Mouse (Mus musculus): ENCODE measurements around the gene Amy2a3. TPM values are rescaled to one million over a fixed set of nuclear protein-coding genes. Genes with fewer than 3 reads are reported as not detected.
"Not testable (repeated sequence)": the region's sequence is repeated elsewhere in the genome, so short reads cannot be mapped to it uniquely, and the experiment has no call there.

Gene Amy2a3
- not detected for total RNA-seq (2021)
- long read RNA-seq, experiment 1: 0 reads
- long read RNA-seq, experiment 2: 0 reads

DNA sequence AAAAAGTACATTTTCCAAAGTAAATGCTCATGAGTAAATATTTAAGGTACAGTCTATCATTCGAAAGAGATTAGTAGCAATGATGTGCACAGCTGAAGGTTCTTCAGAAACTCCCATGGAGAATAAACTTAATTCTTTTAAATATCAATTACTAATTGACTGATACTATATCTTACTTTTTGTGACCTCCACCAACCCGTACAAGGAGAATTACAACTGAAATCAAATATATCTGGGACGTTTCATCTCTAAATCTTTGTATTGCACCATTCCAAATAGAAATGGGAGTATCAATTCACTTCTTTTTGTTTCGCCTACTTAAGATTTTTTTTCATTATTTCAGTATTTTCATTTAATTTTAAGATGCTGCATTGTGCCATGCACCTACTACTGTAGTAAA, at the start of gene Amy2a3:
Gene Amy2a3 (minus strand): TSS at position 101 of the 400 bp plus-strand sequence.
- H3K27ac ChIP-seq; DNase-seq; H3K4me3 ChIP-seq; intact Hi-C loops (cut with DNase I): not testable (repeated sequence)

DNA sequence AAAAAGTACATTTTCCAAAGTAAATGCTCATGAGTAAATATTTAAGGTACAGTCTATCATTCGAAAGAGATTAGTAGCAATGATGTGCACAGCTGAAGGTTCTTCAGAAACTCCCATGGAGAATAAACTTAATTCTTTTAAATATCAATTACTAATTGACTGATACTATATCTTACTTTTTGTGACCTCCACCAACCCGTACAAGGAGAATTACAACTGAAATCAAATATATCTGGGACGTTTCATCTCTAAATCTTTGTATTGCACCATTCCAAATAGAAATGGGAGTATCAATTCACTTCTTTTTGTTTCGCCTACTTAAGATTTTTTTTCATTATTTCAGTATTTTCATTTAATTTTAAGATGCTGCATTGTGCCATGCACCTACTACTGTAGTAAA, 32.7 kb upstream of the Amy2a3 start, which contains the start of gene Amy2a2:
Gene Amy2a2 (minus strand): TSS at position 101 of the 400 bp plus-strand sequence.
- H3K4me3 ChIP-seq; H3K27ac ChIP-seq; intact Hi-C loops (cut with DNase I); DNase-seq: not testable (repeated sequence)

DNA sequence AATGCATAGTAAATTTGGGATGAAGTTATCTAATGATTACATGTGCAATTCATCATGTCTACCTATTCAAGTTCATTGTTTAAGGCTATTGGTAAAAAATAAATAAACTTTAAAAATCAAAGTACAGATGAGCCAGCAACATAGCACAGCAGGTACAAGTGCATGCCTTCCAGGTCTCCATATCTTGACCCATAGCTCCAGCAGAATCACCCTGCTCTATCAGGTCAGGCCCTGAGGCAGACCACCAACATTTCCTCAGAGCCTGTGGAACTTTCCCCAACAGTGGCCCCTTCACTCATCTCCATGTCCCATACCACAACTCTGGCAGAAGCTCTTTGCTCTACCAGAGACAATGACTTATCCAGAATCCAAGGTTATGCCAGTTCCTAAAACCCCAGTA, 21.6 kb upstream of the Amy2a3 start:
- not testable (repeated sequence) for DNase-seq

DNA sequence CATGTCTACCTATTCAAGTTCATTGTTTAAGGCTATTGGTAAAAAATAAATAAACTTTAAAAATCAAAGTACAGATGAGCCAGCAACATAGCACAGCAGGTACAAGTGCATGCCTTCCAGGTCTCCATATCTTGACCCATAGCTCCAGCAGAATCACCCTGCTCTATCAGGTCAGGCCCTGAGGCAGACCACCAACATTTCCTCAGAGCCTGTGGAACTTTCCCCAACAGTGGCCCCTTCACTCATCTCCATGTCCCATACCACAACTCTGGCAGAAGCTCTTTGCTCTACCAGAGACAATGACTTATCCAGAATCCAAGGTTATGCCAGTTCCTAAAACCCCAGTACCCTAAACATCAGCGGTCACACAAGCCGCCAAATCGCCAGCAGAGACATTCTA, 10.9 kb downstream of the Amy2a3 start:
- H3K4me3 ChIP-seq; H3K27ac ChIP-seq; DNase-seq; intact Hi-C loops (cut with DNase I): not testable (repeated sequence)

More for the DNA sequence above, 21.6 kb upstream of the Amy2a3 start:
- intact Hi-C loops (cut with DNase I); H3K27ac ChIP-seq; H3K4me3 ChIP-seq: not testable (repeated sequence)

DNA sequence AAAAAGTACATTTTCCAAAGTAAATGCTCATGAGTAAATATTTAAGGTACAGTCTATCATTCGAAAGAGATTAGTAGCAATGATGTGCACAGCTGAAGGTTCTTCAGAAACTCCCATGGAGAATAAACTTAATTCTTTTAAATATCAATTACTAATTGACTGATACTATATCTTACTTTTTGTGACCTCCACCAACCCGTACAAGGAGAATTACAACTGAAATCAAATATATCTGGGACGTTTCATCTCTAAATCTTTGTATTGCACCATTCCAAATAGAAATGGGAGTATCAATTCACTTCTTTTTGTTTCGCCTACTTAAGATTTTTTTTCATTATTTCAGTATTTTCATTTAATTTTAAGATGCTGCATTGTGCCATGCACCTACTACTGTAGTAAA, 32.5 kb downstream of the Amy2a3 start, which contains the start of gene Amy2a4:
Gene Amy2a4 (minus strand): TSS at position 101 of the 400 bp plus-strand sequence.
- H3K27ac ChIP-seq; H3K4me3 ChIP-seq; intact Hi-C loops (cut with DNase I); DNase-seq: not testable (repeated sequence)

DNA sequence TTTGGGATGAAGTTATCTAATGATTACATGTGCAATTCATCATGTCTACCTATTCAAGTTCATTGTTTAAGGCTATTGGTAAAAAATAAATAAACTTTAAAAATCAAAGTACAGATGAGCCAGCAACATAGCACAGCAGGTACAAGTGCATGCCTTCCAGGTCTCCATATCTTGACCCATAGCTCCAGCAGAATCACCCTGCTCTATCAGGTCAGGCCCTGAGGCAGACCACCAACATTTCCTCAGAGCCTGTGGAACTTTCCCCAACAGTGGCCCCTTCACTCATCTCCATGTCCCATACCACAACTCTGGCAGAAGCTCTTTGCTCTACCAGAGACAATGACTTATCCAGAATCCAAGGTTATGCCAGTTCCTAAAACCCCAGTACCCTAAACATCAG, 43.6 kb downstream of the Amy2a3 start:
- H3K4me3 ChIP-seq; DNase-seq; intact Hi-C loops (cut with DNase I); H3K27ac ChIP-seq: not testable (repeated sequence)

DNA sequence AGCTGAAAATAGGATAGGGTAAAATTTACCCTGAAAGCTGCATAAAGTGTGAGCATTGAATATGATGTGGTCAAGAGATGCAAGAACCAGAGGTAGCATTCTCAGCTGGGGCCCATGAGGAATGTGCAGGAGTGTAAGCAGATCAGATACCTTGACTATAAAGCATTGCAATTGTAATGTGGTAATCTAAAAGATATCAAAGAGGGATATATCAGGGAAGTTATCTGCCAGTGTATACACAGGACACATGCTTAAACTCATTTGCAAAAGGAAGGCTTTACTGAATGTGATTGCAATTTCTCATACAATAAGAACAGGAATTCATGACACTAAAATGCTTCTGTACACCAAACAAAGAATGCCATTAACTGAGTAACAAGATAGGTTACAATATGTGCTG, 44.3 kb downstream of the Amy2a3 start:
- DNase-seq; H3K27ac ChIP-seq; intact Hi-C loops (cut with DNase I); H3K4me3 ChIP-seq: not testable (repeated sequence)

Other genes starting within 250 kb of the Amy2a3 start
- not detected for gene Amy2a5, start 65.2 kb downstream of the Amy2a3 start, total RNA-seq (2021)
- gene Amy2a4, start 32.6 kb downstream of the Amy2a3 start, total RNA-seq (2021): not detected
- not detected for gene Amy2a2, start 32.6 kb upstream of the Amy2a3 start, total RNA-seq (2021)
- not detected for gene Amy2a1, start 208.4 kb upstream of the Amy2a3 start, total RNA-seq (2021)